Mouse (Mus musculus) kidney, embryonic 14.5 days (tissue): ENCODE results near the gene Prkch. TPM values are rescaled to one million over a fixed set of nuclear protein-coding genes. Genes with fewer than 3 reads are reported as not detected.

ENCODE experiments used
- ATAC-seq: fragments of 200-750 bp; cut with Nextera tagmentation; 2 replicates; pipeline ENCODE4 v1.8.0; 2017; ENCODE audit warnings: moderate number of reproducible peaks, mild to moderate bottlenecking, moderate TSS enrichment, moderate library complexity; ENCODE audit not compliant: low FRiP score, low TSS enrichment
- H3K27ac ChIP-seq: fragments of 300-500 bp; sonication (generic); 2 replicates; pipeline ENCODE4 v1.5.1; 2014; ENCODE audit warnings: low read depth, mild to moderate bottlenecking, low read length, moderate library complexity, mixed read lengths
- H3K27me3 ChIP-seq: fragments of 300-500 bp; sonication (generic); 2 replicates; pipeline ENCODE4 v1.6.1; 2014; ENCODE audit warnings: mild to moderate bottlenecking, low read length; ENCODE audit not compliant: control insufficient read depth, insufficient read depth
- H3K36me3 ChIP-seq: fragments of 300-500 bp; sonication (generic); 2 replicates; pipeline ENCODE4 v1.6.1; 2014; ENCODE audit warnings: low read length, mixed read lengths; ENCODE audit not compliant: control insufficient read depth, insufficient read depth
- H3K4me1 ChIP-seq: fragments of 300-500 bp; sonication (generic); 2 replicates; pipeline ENCODE4 v1.6.1; 2014; ENCODE audit warnings: low read length, mixed read lengths; ENCODE audit not compliant: control insufficient read depth, insufficient read depth
- H3K4me2 ChIP-seq: fragments of 300-500 bp; sonication (generic); replicated peaks from 2 replicates; pipeline ENCODE4 v1.6.1; 2014; ENCODE audit warnings: low read depth, mild to moderate bottlenecking, low read length
- H3K4me3 ChIP-seq: fragments of 300-500 bp; sonication (generic); 2 replicates; pipeline ENCODE4 v1.5.1; 2014; ENCODE audit warnings: mild to moderate bottlenecking, low read length
- H3K9ac ChIP-seq: fragments of 300-500 bp; sonication (generic); 2 replicates; pipeline ENCODE4 v1.6.1; 2014; ENCODE audit warnings: low read depth, mild to moderate bottlenecking, low read length, moderate library complexity
- H3K9me3 ChIP-seq: fragments of 300-500 bp; sonication (generic); 2 replicates; pipeline ENCODE4 v1.6.1; 2016; ENCODE audit warnings: low read length; ENCODE audit not compliant: control insufficient read depth
- WGBS: fragments of 180-500 bp; shearing (Covaris S2); extraction: QIAGEN DNeasy Blood & Tissue Kit; methylation state at CpG from one replicate; pipeline ENCODE4 v1.1.7; 2014; 5-methylcytosine and 5-hydroxymethylcytosine counted together
- polyA plus RNA-seq: library from polyadenylated mRNA; unstranded; fragments of >200 nt; fragmentation: Nextera tagmentation; extraction: Ambion mirVana; gene quantifications from 2 replicates; pipeline ENCODE4 v1.2.1, GENCODE M21; 2014

Gene Prkch
- polyA plus RNA-seq, 1 experiment from 2014 or later, result 13.2 TPM

- H3K4me3 ChIP-seq, result no peak overlapping the region
- H3K4me2 ChIP-seq, result no peak overlapping the region
- no peaks in the 10 kb centered on the region for H3K27me3 ChIP-seq
- H3K4me1 ChIP-seq, result peaks cover 5% of the 10 kb centered on the region; the same call in 1 of the 2 replicates
- no peaks in the 10 kb centered on the region for H3K36me3 ChIP-seq
- H3K9ac ChIP-seq, result no peak overlapping the region
- ATAC-seq, result no peak
- 53% methylated on average over 3 of the region's 3 CpGs for WGBS
- no peak overlapping the region for H3K27ac ChIP-seq
- H3K9me3 ChIP-seq, result no peaks in the 10 kb centered on the region
These were observed 86.9 kb downstream of the Prkch start for GRCm38 (mm10) chr12:73671540-73671939.

GRCm38 (mm10) chr12:73672007-73672406 is 87.4 kb downstream of the Prkch start:
- ATAC-seq, result no peak
- no peak overlapping the region for H3K27ac ChIP-seq
- H3K9me3 ChIP-seq, result no peaks in the 10 kb centered on the region
- H3K4me3 ChIP-seq, result no peak overlapping the region
- H3K4me1 ChIP-seq, result peaks cover 5% of the 10 kb centered on the region; the same call in 1 of the 2 replicates
- no peak overlapping the region for H3K9ac ChIP-seq
- no peaks in the 10 kb centered on the region for H3K27me3 ChIP-seq
- WGBS, result 80% methylated on average over 4 of the region's 4 CpGs
- no peaks in the 10 kb centered on the region for H3K36me3 ChIP-seq
- H3K4me2 ChIP-seq, result no peak overlapping the region

GRCm38 (mm10) chr12:73673783-73674182 is 89.2 kb downstream of the Prkch start:
- no peak overlapping the region for H3K27ac ChIP-seq
- H3K4me3 ChIP-seq, result no peak overlapping the region
- no peak overlapping the region for H3K9ac ChIP-seq
- no peaks in the 10 kb centered on the region for H3K36me3 ChIP-seq
- no peak for ATAC-seq
- WGBS, result 88% methylated on average over 7 of the region's 7 CpGs
- peaks cover 5% of the 10 kb centered on the region; the same call in 1 of the 2 replicates for H3K4me1 ChIP-seq
- H3K4me2 ChIP-seq, result no peak overlapping the region
- no peaks in the 10 kb centered on the region for H3K27me3 ChIP-seq
- H3K9me3 ChIP-seq, result no peaks in the 10 kb centered on the region

GRCm38 (mm10) chr12:73675212-73675611 is 90.6 kb downstream of the Prkch start:
- Histone ChIP-seq H3K4me2 (no peak overlapping the region), H3K9me3 (no peaks in the 10 kb centered on the region), H3K4me3 (no peak overlapping the region), H3K27me3 (no peaks in the 10 kb centered on the region), H3K9ac (no peak overlapping the region), H3K27ac (no peak overlapping the region), H3K4me1 (peaks cover 8% of the 10 kb centered on the region; the same call in 1 of the 2 replicates), H3K36me3 (no peaks in the 10 kb centered on the region)
- 58% methylated on average over 4 of the region's 4 CpGs for WGBS
- ATAC-seq, result no peak; the same call in 1 of the 2 replicates

GRCm38 (mm10) chr12:73679400-73679801 is 94.8 kb downstream of the Prkch start:
- no peak overlapping the region for H3K4me3 ChIP-seq
- peaks cover 8% of the 10 kb centered on the region; the same call in 1 of the 2 replicates for H3K4me1 ChIP-seq
- no peaks in the 10 kb centered on the region for H3K27me3 ChIP-seq
- H3K9me3 ChIP-seq, result no peaks in the 10 kb centered on the region
- no peaks in the 10 kb centered on the region for H3K36me3 ChIP-seq
- H3K4me2 ChIP-seq, result no peak overlapping the region
- ATAC-seq, result no peak
- H3K9ac ChIP-seq, result no peak overlapping the region
- 29% methylated on average over 7 of the region's 7 CpGs for WGBS
- no peak overlapping the region for H3K27ac ChIP-seq

- ATAC-seq, result no peak
- 68% methylated on average over 7 of the region's 7 CpGs for WGBS
- no peaks in the 10 kb centered on the region for H3K27me3 ChIP-seq
- no peak overlapping the region for H3K4me3 ChIP-seq
- no peaks in the 10 kb centered on the region for H3K36me3 ChIP-seq
- no peak overlapping the region for H3K9ac ChIP-seq
- no peaks in the 10 kb centered on the region for H3K9me3 ChIP-seq
- no peak overlapping the region for H3K4me2 ChIP-seq
- H3K4me1 ChIP-seq, result peaks cover 8% of the 10 kb centered on the region; the same call in 1 of the 2 replicates
- H3K27ac ChIP-seq, result no peak overlapping the region
These were observed 98.3 kb downstream of the Prkch start for GRCm38 (mm10) chr12:73682921-73683346.

GRCm38 (mm10) chr12:73685875-73686274 is 101.3 kb downstream of the Prkch start:
- H3K9ac ChIP-seq, result no peak overlapping the region
- H3K27me3 ChIP-seq, result no peaks in the 10 kb centered on the region
- no peak for ATAC-seq
- no peak overlapping the region for H3K27ac ChIP-seq
- peaks cover 4% of the 10 kb centered on the region; the same call in 1 of the 2 replicates for H3K4me1 ChIP-seq
- H3K4me2 ChIP-seq, result no peak overlapping the region
- H3K9me3 ChIP-seq, result no peaks in the 10 kb centered on the region
- H3K36me3 ChIP-seq, result no peaks in the 10 kb centered on the region
- 74% methylated on average over 13 of the region's 13 CpGs for WGBS
- no peak overlapping the region for H3K4me3 ChIP-seq

- H3K9me3 ChIP-seq, result no peaks in the 10 kb centered on the region
- no peak overlapping the region for H3K9ac ChIP-seq
- H3K27me3 ChIP-seq, result no peaks in the 10 kb centered on the region
- H3K4me3 ChIP-seq, result no peak overlapping the region
- ATAC-seq, result no peak
- WGBS, result 95% methylated on average over 5 of the region's 5 CpGs
- no peak overlapping the region for H3K27ac ChIP-seq
- H3K36me3 ChIP-seq, result no peaks in the 10 kb centered on the region
- peaks cover 4% of the 10 kb centered on the region; the same call in 1 of the 2 replicates for H3K4me1 ChIP-seq
- H3K4me2 ChIP-seq, result no peak overlapping the region
These were observed 101.9 kb downstream of the Prkch start for GRCm38 (mm10) chr12:73686456-73686855.

GRCm38 (mm10) chr12:73687077-73688035 is 102.8 kb downstream of the Prkch start:
- 61% methylated on average over 20 of the region's 20 CpGs for WGBS
- Histone ChIP-seq H3K9me3 (no peaks in the 10 kb centered on the region), H3K4me3 (no peak overlapping the region), H3K4me1 (peaks cover 4% of the 10 kb centered on the region; the same call in 1 of the 2 replicates), H3K9ac (peak overlapping the region; percentile 8; the same call in 1 of the 2 replicates), H3K27ac (no peak overlapping the region), H3K36me3 (no peaks in the 10 kb centered on the region), H3K27me3 (no peaks in the 10 kb centered on the region), H3K4me2 (no peak overlapping the region)
- peak; percentile 82 for ATAC-seq
